Mouse (Mus musculus) forebrain, postnatal 0 days (tissue): ENCODE measurements around the gene Zfp629. TPM values are rescaled to one million over a fixed set of nuclear protein-coding genes. Genes with fewer than 3 reads are reported as not detected.
A peak's percentile ranks its signal among the peaks of the same experiment; 100 is the strongest.

Experiments used
- ATAC-seq: fragments of 200-750 bp; cut with Nextera tagmentation; 2 replicates; pipeline ENCODE4 v1.8.0; 2017; ENCODE audit warnings: mild to moderate bottlenecking, moderate library complexity
- DNase-seq: peaks from one replicate; pipeline ENCODE4 v3.0.0-alpha.2; 2015
- H3K27ac ChIP-seq: fragments of 300-500 bp; sonication (generic); 2 replicates; pipeline ENCODE4 v1.5.1; 2014; ENCODE audit warnings: low read depth, mild to moderate bottlenecking, antibody characterized with exemption, low read length, moderate library complexity, mixed read lengths
- H3K27me3 ChIP-seq: fragments of 300-500 bp; sonication (generic); 2 replicates; pipeline ENCODE4 v1.6.1; 2014; ENCODE audit warnings: mild to moderate bottlenecking, low read length, mixed read lengths; ENCODE audit not compliant: insufficient read depth
- H3K36me3 ChIP-seq: fragments of 300-500 bp; sonication (generic); 2 replicates; pipeline ENCODE4 v1.6.1; 2014; ENCODE audit warnings: mild to moderate bottlenecking, moderate library complexity; ENCODE audit not compliant: insufficient read depth
- H3K4me1 ChIP-seq: fragments of 300-500 bp; sonication (generic); 2 replicates; pipeline ENCODE4 v1.6.1; 2014; ENCODE audit warnings: antibody characterized with exemption; ENCODE audit not compliant: insufficient read depth
- H3K4me2 ChIP-seq: fragments of 300-500 bp; sonication (generic); 2 replicates; pipeline ENCODE4 v1.6.1; 2014; ENCODE audit warnings: low read depth, mild to moderate bottlenecking, moderate library complexity
- H3K4me3 ChIP-seq: fragments of 300-500 bp; sonication (generic); 2 replicates; pipeline ENCODE4 v1.5.1; 2014; ENCODE audit warnings: low read depth, low read length, mixed read lengths
- H3K9ac ChIP-seq: fragments of 300-500 bp; sonication (generic); 2 replicates; pipeline ENCODE4 v1.6.1; 2014; ENCODE audit warnings: mild to moderate bottlenecking
- H3K9me3 ChIP-seq: fragments of 300-500 bp; sonication (generic); 2 replicates; pipeline ENCODE4 v1.6.1; 2016; ENCODE audit warnings: low read length
- CTCF ChIP-seq: sonication (generic); IDR thresholded peaks from 2 replicates; pipeline ENCODE4 v1.5.1; 2016; ENCODE audit warnings: antibody characterized with exemption, control low read depth, low read depth
- WGBS: fragments of 180-500 bp; shearing (Covaris S2); extraction: QIAGEN DNeasy Blood & Tissue Kit; methylation state at CpG from one replicate; pipeline ENCODE4 v1.1.7; 2014; 5-methylcytosine and 5-hydroxymethylcytosine counted together
- polyA plus RNA-seq: library from polyadenylated mRNA; unstranded; fragments of >200 nt; fragmentation: Nextera tagmentation; extraction: Ambion mirVana; gene quantifications from 2 replicates; pipeline ENCODE4 v1.2.1, GENCODE M21; 2015
- total RNA-seq: library from RNA; depleted of rRNA; stranded (reverse); fragments of >200 nt; gene quantifications from 2 replicates; pipeline ENCODE4 v1.2.3, GENCODE M21; 2014; rRNA removed

Zfp629 gene
- total and polyA plus RNA-seq, 2 experiments from 2014 or later, result 9.6 to 35.7 TPM

DNA sequence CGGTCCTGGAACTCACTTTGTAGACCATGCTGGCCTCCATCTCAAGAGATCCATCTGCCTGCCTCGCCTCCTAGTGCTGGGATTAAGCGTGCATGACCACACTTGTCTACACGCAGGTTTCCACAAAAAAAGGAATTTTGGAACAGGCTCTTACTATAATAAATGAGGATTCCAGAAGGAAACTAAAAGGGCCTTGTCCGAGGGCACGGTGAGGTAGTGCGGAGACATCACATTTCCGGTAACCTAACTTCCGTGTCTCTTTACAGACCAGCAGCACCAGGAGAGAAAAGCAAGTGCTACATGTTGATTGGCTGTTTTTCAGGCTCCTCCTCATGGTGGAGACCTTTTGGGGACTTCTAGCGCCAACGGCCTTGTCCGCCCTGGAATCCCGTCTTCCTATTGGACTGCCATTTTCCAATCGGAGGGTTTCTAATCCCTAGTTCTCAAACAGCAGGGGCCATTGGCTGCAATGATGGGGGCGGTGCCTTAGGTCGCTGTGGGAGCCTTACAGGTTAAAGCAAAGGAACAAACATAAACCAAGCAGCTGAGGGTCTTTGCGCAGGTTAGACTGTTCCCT, 42.6 kb downstream of the Zfp629 start, which contains the start of gene Phkg2:
Gene Phkg2, plus strand, starts transcription at position 446 of the 577 bp plus-strand sequence.
- peak; percentile 96 for DNase-seq
- no peaks in the 10 kb centered on the region for H3K9me3 ChIP-seq
- peaks cover 20% of the 10 kb centered on the region for H3K4me1 ChIP-seq
- peak within 1 kb of the TSS; percentile 74 for H3K27ac ChIP-seq
- no peaks in the 10 kb centered on the region for H3K27me3 ChIP-seq
- H3K4me2 ChIP-seq, result peak within 1 kb of the TSS; percentile 95
- peak within 1 kb of the TSS; percentile 72 for H3K4me3 ChIP-seq
- H3K9ac ChIP-seq, result peak within 1 kb of the TSS; percentile 79
- ATAC-seq, result peak; percentile 98
- under 1% methylated on average over 17 of the region's 17 CpGs for WGBS
- 0 out of 2 replicates have a peak, but pooled peaks have one; percentile 20 for TF ChIP-seq CTCF
- peaks cover 12% of the 10 kb centered on the region; the same call in 1 of the 2 replicates for H3K36me3 ChIP-seq

DNA sequence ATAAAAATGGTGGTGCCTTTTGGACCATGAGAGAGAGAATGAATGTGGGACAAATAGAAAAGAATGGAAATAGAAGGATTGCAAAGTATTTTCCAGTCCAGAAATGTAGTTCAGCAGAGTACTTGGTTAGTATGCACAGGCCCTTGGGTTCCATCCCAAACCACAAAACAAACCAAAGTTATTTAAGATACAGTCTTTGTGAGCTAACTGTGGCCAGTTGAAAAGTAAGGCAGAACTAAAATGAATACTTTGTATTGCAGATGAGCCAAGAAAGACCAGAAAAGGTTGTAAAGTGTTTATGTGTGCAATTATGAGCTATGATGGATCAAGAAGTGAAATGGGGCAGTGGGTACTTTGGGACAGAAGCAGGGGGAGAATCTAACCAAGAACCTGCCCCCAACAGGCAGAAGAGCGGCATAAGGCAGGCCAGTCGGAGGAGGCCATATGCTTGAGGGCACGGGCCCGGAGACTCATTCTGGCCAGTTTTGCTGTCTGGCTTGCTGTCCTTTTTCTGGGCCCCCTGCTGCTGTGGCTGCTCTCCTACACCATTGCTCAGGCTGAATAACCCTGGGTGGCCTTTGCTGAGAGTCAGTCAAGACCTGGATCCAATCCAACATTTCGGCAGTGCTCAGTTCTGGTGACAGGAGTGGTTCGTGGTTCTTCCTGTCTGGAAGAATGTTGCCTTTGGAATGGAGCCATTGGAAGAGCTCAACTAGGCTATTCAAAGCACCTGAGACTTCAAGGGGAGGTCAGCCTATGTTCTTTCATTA, 51.0 kb downstream of the Zfp629 start:
- Histone ChIP-seq H3K36me3 (peaks cover 41% of the 10 kb centered on the region), H3K4me3 (no peak overlapping the region), H3K9me3 (no peaks in the 10 kb centered on the region), H3K27me3 (no peaks in the 10 kb centered on the region), H3K4me2 (no peak overlapping the region), H3K4me1 (no peaks in the 10 kb centered on the region), H3K27ac (no peak overlapping the region), H3K9ac (no peak overlapping the region)
- no peak for TF ChIP-seq CTCF
- ATAC-seq, result no peak
- no peak for DNase-seq
- 67% methylated on average over 6 of the region's 6 CpGs for WGBS

DNA sequence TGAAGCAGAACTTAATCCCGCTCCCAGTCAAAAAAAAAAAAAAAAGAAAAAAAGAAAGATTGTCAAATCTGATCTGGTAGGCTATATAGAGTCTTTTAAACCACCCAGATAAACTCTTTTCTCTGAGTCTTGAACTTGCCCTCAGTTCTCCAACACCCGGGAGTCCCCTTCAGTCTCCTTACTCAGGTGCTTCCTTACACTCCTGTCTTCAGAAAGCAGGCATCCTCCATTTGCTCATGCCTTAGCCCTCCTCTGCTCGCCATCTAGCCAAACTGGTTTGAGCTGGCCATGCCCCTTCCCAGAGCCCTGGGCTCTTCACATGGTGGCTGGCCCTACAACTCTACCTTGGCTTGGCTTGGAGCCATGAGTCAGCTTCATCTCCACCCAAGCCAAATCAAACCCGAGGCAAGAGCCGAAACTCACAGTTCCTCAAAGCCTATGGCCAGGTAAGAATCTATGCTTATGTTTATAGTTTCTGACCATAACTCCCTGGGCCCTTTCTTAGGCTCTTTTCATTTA, 54.2 kb downstream of the Zfp629 start, which contains the start of gene Tmem265:
Gene Tmem265, plus strand, starts transcription at position 51 of the 519 bp plus-strand sequence.
- Histone ChIP-seq H3K27ac (no peak within 1 kb of the TSS), H3K9me3 (no peaks in the 10 kb centered on the region), H3K9ac (no peak within 1 kb of the TSS), H3K4me3 (no peak within 1 kb of the TSS), H3K27me3 (no peaks in the 10 kb centered on the region), H3K4me2 (no peak within 1 kb of the TSS), H3K36me3 (peaks cover 55% of the 10 kb centered on the region), H3K4me1 (no peaks in the 10 kb centered on the region)
- no peak for DNase-seq
- no peak for ATAC-seq
- no peak for TF ChIP-seq CTCF
- 88% methylated on average over 5 of the region's 5 CpGs for WGBS

DNA sequence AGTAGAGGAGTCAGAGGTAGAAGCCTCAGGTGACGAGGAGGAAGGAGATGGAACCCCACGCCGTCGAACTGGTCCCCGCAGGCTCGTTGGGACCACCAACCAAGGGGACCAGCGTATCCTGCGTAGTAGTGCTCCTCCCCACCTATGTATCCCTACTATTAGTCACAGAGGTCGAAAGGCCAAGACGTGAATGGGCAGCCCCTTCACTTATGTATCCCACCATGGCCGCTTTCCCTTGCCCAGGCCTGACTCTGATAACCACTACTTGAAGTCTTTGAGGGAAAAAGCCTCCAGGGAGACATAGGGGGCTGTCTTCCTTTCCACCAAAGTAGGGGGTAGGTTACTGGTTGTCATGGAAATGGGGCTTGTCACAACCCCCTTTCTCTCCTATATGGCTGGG, 55.0 kb downstream of the Zfp629 start:
- Histone ChIP-seq H3K27ac (no peak overlapping the region), H3K9ac (no peak overlapping the region), H3K27me3 (no peaks in the 10 kb centered on the region), H3K9me3 (no peaks in the 10 kb centered on the region), H3K4me2 (no peak overlapping the region), H3K36me3 (peaks cover 62% of the 10 kb centered on the region), H3K4me1 (no peaks in the 10 kb centered on the region), H3K4me3 (no peak overlapping the region)
- 94% methylated on average over 11 of the region's 11 CpGs for WGBS
- DNase-seq, result no peak
- no peak for ATAC-seq
- TF ChIP-seq CTCF, result no peak

Other genes starting within 250 kb of the Zfp629 start
- gene Zfp747, start 239.7 kb downstream of the Zfp629 start, total RNA-seq, result 8.5 and 9.2 TPM in 2 replicates
- gene Zfp747, start 239.7 kb downstream of the Zfp629 start, polyA plus RNA-seq, result 2.9 and 4.7 TPM in 2 replicates
- gene 9130019O22Rik, start 228.6 kb downstream of the Zfp629 start, total RNA-seq, result 3.2 and 4.6 TPM in 2 replicates
- gene 9130019O22Rik, start 228.6 kb downstream of the Zfp629 start, polyA plus RNA-seq, result 0.89 and 1.3 TPM in 2 replicates
- 10.2 and 13.5 TPM in 2 replicates for gene E430018J23Rik, start 222.2 kb downstream of the Zfp629 start, total RNA-seq
- gene E430018J23Rik, start 222.2 kb downstream of the Zfp629 start, polyA plus RNA-seq, result 1.7 and 2.4 TPM in 2 replicates
- gene Zfp764, start 209.0 kb downstream of the Zfp629 start, total RNA-seq, result 5.9 and 7.2 TPM in 2 replicates
- gene Zfp764, start 209.0 kb downstream of the Zfp629 start, polyA plus RNA-seq, result 1.7 and 3.2 TPM in 2 replicates
- gene Zfp688, start 193.7 kb downstream of the Zfp629 start, total RNA-seq, result 18.3 and 20.8 TPM in 2 replicates
- 32.0 and 34.0 TPM in 2 replicates for gene Zfp688, start 193.7 kb downstream of the Zfp629 start, polyA plus RNA-seq
- gene Zfp689, start 166.6 kb downstream of the Zfp629 start, total RNA-seq, result 10.0 and 11.5 TPM in 2 replicates
- 6.7 and 9.0 TPM in 2 replicates for gene Zfp689, start 166.6 kb downstream of the Zfp629 start, polyA plus RNA-seq
- 29.0 and 36.1 TPM in 2 replicates for gene Prr14, start 156.2 kb downstream of the Zfp629 start, total RNA-seq
- 27.4 and 27.9 TPM in 2 replicates for gene Prr14, start 156.2 kb downstream of the Zfp629 start, polyA plus RNA-seq
- gene Fbrs, start 136.6 kb downstream of the Zfp629 start, total RNA-seq, result 23.7 and 31.9 TPM in 2 replicates
- 6.6 and 10.6 TPM in 2 replicates for gene Fbrs, start 136.6 kb downstream of the Zfp629 start, polyA plus RNA-seq
- 29.3 and 39.9 TPM in 2 replicates for gene Srcap, start 103.8 kb downstream of the Zfp629 start, total RNA-seq
- 12.6 and 23.7 TPM in 2 replicates for gene Srcap, start 103.8 kb downstream of the Zfp629 start, polyA plus RNA-seq
- 18.1 and 28.3 TPM in 2 replicates for gene Gm42715, start 96.2 kb downstream of the Zfp629 start, total RNA-seq
- 6.1 and 10.3 TPM in 2 replicates for gene Gm42715, start 96.2 kb downstream of the Zfp629 start, polyA plus RNA-seq
- gene Tmem265, start 54.4 kb downstream of the Zfp629 start, total RNA-seq, result 2.4 and 2.8 TPM in 2 replicates
- gene Tmem265, start 54.4 kb downstream of the Zfp629 start, polyA plus RNA-seq, result 3.8 and 7.7 TPM in 2 replicates
- gene Phkg2, start 42.5 kb downstream of the Zfp629 start, total RNA-seq, result 45.7 and 62.4 TPM in 2 replicates
- 53.4 and 53.8 TPM in 2 replicates for gene Phkg2, start 42.5 kb downstream of the Zfp629 start, polyA plus RNA-seq
- gene Ccdc189, start 27.2 kb downstream of the Zfp629 start, total RNA-seq, result 9.0 and 11.0 TPM in 2 replicates
- 10.1 and 16.0 TPM in 2 replicates for gene Ccdc189, start 27.2 kb downstream of the Zfp629 start, polyA plus RNA-seq
- 49.8 and 60.1 TPM in 2 replicates for gene Rnf40, start 27.0 kb downstream of the Zfp629 start, total RNA-seq
- gene Rnf40, start 27.0 kb downstream of the Zfp629 start, polyA plus RNA-seq, result 34.5 and 37.8 TPM in 2 replicates
- 93.1 and 102 TPM in 2 replicates for gene Bcl7c, start 93.1 kb upstream of the Zfp629 start, total RNA-seq
- 43.9 and 47.5 TPM in 2 replicates for gene Bcl7c, start 93.1 kb upstream of the Zfp629 start, polyA plus RNA-seq
- 6.5 and 6.6 TPM in 2 replicates for gene Ctf1, start 96.9 kb upstream of the Zfp629 start, total RNA-seq
- gene Ctf1, start 96.9 kb upstream of the Zfp629 start, polyA plus RNA-seq, result 3.8 and 4.3 TPM in 2 replicates
- gene Ctf2, start 116.4 kb upstream of the Zfp629 start, total RNA-seq, result not detected in 2 replicates
- gene Ctf2, start 116.4 kb upstream of the Zfp629 start, polyA plus RNA-seq, result not detected in 2 replicates
- 162 and 178 TPM in 2 replicates for gene Fbxl19, start 128.7 kb upstream of the Zfp629 start, total RNA-seq
- gene Fbxl19, start 128.7 kb upstream of the Zfp629 start, polyA plus RNA-seq, result 6.9 and 7.9 TPM in 2 replicates
- gene Orai3, start 154.0 kb upstream of the Zfp629 start, total RNA-seq, result 19.0 and 19.4 TPM in 2 replicates
- gene Orai3, start 154.0 kb upstream of the Zfp629 start, polyA plus RNA-seq, result 9.6 and 13.4 TPM in 2 replicates
- 18.2 and 20.7 TPM in 2 replicates for gene Setd1a, start 160.9 kb upstream of the Zfp629 start, total RNA-seq
- gene Setd1a, start 160.9 kb upstream of the Zfp629 start, polyA plus RNA-seq, result 13.2 and 13.7 TPM in 2 replicates
- 0.05 TPM in 1 of 2 replicates, not detected in the other for gene Gm49388, start 169.8 kb upstream of the Zfp629 start, total RNA-seq
- not detected in 2 replicates for gene Gm49388, start 169.8 kb upstream of the Zfp629 start, polyA plus RNA-seq
- 7.1 and 8.4 TPM in 2 replicates for gene Hsd3b7, start 184.8 kb upstream of the Zfp629 start, total RNA-seq
- 8.4 and 8.7 TPM in 2 replicates for gene Hsd3b7, start 184.8 kb upstream of the Zfp629 start, polyA plus RNA-seq
- 7.5 and 9.2 TPM in 2 replicates for gene Stx4a, start 208.5 kb upstream of the Zfp629 start, total RNA-seq
- 18.8 and 20.4 TPM in 2 replicates for gene Stx4a, start 208.5 kb upstream of the Zfp629 start, polyA plus RNA-seq
- 37.9 and 51.3 TPM in 2 replicates for gene Stx1b, start 208.8 kb upstream of the Zfp629 start, total RNA-seq
- 38.5 and 58.4 TPM in 2 replicates for gene Stx1b, start 208.8 kb upstream of the Zfp629 start, polyA plus RNA-seq